Mouse (Mus musculus): ENCODE measurements around the gene Rad51d. TPM values are rescaled to one million over a fixed set of nuclear protein-coding genes. Genes with fewer than 3 reads are reported as not detected.

Gene Rad51d
- polyA plus RNA-seq, 1 experiment from 2014 or later: 15.1 TPM

DNA sequence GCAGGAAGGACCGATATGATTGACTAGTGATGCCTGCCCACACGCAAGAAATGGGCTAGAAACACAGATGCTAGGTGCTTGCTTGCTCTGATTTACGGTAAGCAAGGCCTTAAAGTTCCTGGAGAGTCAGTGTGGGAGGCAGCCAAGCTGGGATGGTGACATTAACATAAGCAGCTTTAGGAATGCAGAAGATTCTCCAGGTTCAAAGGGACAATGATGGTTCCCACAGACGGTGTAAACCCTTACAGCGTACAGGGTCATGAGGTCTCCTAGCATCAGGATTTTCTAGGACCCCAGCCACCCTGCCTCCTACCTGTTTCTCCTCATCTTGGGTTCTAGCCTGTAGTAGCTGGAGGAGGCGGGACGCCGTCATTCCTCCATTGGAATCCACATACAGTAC is 7.2 kb downstream of the Rad51d start:
- H3K27me3 ChIP-seq (ENCODE audit: insufficient read depth, poor library complexity, severe bottlenecking): no peaks in the 10 kb centered on the region
- peaks cover 2% of the 10 kb centered on the region for H3K4me1 ChIP-seq (replicated peaks)
- no peak for DNase-seq (ENCODE audit: low spot score)
- H3K9me3 ChIP-seq: no peaks in the 10 kb centered on the region
- 71% methylated on average over 8 of the region's 8 CpGs for WGBS
- no peak overlapping the region for H3K4me3 ChIP-seq
- no peak overlapping the region for H3K27ac ChIP-seq
- peaks cover 41% of the 10 kb centered on the region for H3K36me3 ChIP-seq

GRCm38 (mm10) chr11:82877726-82878344 is 12.6 kb downstream of the Rad51d start:
- DNase-seq (ENCODE audit: low spot score): no peak
- H3K27me3 ChIP-seq (ENCODE audit: insufficient read depth, poor library complexity, severe bottlenecking): no peaks in the 10 kb centered on the region
- H3K36me3 ChIP-seq: peaks cover 32% of the 10 kb centered on the region
- H3K9me3 ChIP-seq: no peaks in the 10 kb centered on the region
- WGBS: 89% methylated on average over 7 of the region's 7 CpGs
- no peaks in the 10 kb centered on the region for H3K4me1 ChIP-seq (replicated peaks)
- no peak overlapping the region for H3K27ac ChIP-seq
- H3K4me3 ChIP-seq: no peak overlapping the region

- no peaks in the 10 kb centered on the region for H3K27me3 ChIP-seq (ENCODE audit: insufficient read depth, poor library complexity, severe bottlenecking)
- H3K4me3 ChIP-seq: no peak overlapping the region
- no peaks in the 10 kb centered on the region for H3K9me3 ChIP-seq
- DNase-seq (ENCODE audit: low spot score): no peak
- WGBS: 91% methylated on average over 5 of the region's 5 CpGs
- H3K4me1 ChIP-seq (replicated peaks): peaks cover 4% of the 10 kb centered on the region
- H3K36me3 ChIP-seq: peaks cover 17% of the 10 kb centered on the region
- no peak overlapping the region for H3K27ac ChIP-seq
Observed at GRCm38 (mm10) chr11:82875631-82876030, 14.8 kb downstream of the Rad51d start.

GRCm38 (mm10) chr11:82874924-82875323 is 15.5 kb downstream of the Rad51d start:
- H3K36me3 ChIP-seq: peaks cover 14% of the 10 kb centered on the region
- no peaks in the 10 kb centered on the region for H3K27me3 ChIP-seq (ENCODE audit: insufficient read depth, poor library complexity, severe bottlenecking)
- H3K27ac ChIP-seq: no peak overlapping the region
- WGBS: 76% methylated on average over 5 of the region's 5 CpGs
- H3K4me1 ChIP-seq (replicated peaks): peaks cover 11% of the 10 kb centered on the region
- H3K4me3 ChIP-seq: no peak overlapping the region
- DNase-seq (ENCODE audit: low spot score): no peak
- H3K9me3 ChIP-seq: no peaks in the 10 kb centered on the region

GRCm38 (mm10) chr11:82871031-82871446 is 19.4 kb downstream of the Rad51d start, which contains the start of gene Rffl:
Rffl (minus strand) TSS chr11:82871210.
- peak; percentile 91 for DNase-seq (ENCODE audit: low spot score)
- H3K27ac ChIP-seq: peak within 1 kb of the TSS; percentile 88
- WGBS: under 1% methylated on average over 43 of the region's 43 CpGs
- H3K4me3 ChIP-seq: peak within 1 kb of the TSS; percentile 77
- no peaks in the 10 kb centered on the region for H3K9me3 ChIP-seq
- H3K36me3 ChIP-seq: no peaks in the 10 kb centered on the region
- peaks cover 22% of the 10 kb centered on the region for H3K4me1 ChIP-seq (replicated peaks)
- no peaks in the 10 kb centered on the region for H3K27me3 ChIP-seq (ENCODE audit: insufficient read depth, poor library complexity, severe bottlenecking)

- no peaks in the 10 kb centered on the region for H3K9me3 ChIP-seq
- 4% methylated on average over 36 of the region's 36 CpGs for WGBS
- peaks cover 22% of the 10 kb centered on the region for H3K4me1 ChIP-seq (replicated peaks)
- peak overlapping the region; percentile 88 for H3K27ac ChIP-seq
- no peaks in the 10 kb centered on the region for H3K27me3 ChIP-seq (ENCODE audit: insufficient read depth, poor library complexity, severe bottlenecking)
- peak overlapping the region; percentile 77 for H3K4me3 ChIP-seq
- H3K36me3 ChIP-seq: no peaks in the 10 kb centered on the region
- DNase-seq (ENCODE audit: low spot score): peak; percentile 56
Observed at GRCm38 (mm10) chr11:82870173-82871030, 20.0 kb downstream of the Rad51d start.

DNA sequence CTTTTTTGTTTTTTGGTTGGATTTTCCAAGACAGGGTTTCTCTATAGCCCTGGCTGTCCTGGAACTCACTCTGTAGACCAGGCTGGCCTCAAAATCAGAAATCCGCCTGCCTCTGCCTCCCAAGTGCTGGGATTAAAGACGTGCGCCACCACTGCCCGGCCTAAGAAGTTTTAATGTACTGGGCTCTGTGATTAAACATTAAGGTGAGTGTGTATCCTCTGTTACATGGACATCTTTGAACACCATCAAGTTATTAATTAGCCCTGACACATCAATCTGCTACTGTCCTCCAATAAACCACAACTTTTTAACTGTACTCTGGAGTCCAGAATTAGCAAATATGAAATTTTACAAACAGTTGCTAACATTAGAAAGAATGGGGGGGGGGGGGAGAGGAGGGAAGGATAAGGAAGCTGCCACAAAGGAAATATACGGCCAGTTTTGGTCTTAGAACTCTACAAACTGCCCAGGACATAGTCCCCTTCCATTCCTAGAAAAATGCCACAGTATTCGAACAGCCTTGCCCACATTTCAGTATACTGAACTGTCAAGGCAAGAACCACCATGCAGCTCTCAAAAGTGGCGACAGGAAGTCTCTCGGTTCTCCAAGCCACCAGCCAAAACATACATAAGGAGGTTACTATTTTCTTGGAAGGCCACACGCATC is 20.8 kb downstream of the Rad51d start:
- Histone ChIP-seq H3K4me3 (peak overlapping the region; percentile 77), H3K27me3 (ENCODE audit: insufficient read depth, poor library complexity, severe bottlenecking) (no peaks in the 10 kb centered on the region), H3K27ac (0 out of 2 replicates have a peak overlapping the region, but pooled peaks have one; percentile 35), H3K9me3 (no peaks in the 10 kb centered on the region), H3K4me1 (replicated peaks) (peaks cover 22% of the 10 kb centered on the region), H3K36me3 (no peaks in the 10 kb centered on the region)
- WGBS: 76% methylated on average over 9 of the region's 9 CpGs
- no peak for DNase-seq (ENCODE audit: low spot score)

- H3K27me3 ChIP-seq (ENCODE audit: insufficient read depth, poor library complexity, severe bottlenecking): no peaks in the 10 kb centered on the region
- 81% methylated on average over 5 of the region's 5 CpGs for WGBS
- DNase-seq (ENCODE audit: low spot score): no peak
- peaks cover 22% of the 10 kb centered on the region for H3K4me1 ChIP-seq (replicated peaks)
- H3K36me3 ChIP-seq: no peaks in the 10 kb centered on the region
- H3K4me3 ChIP-seq: no peak overlapping the region
- no peaks in the 10 kb centered on the region for H3K9me3 ChIP-seq
- H3K27ac ChIP-seq: no peak overlapping the region
Observed at GRCm38 (mm10) chr11:82867956-82868355, 22.5 kb downstream of the Rad51d start.

GRCm38 (mm10) chr11:82866850-82867564 is 23.4 kb downstream of the Rad51d start:
- H3K27ac ChIP-seq: no peak overlapping the region
- H3K4me1 ChIP-seq (replicated peaks): peaks cover 24% of the 10 kb centered on the region
- H3K9me3 ChIP-seq: no peaks in the 10 kb centered on the region
- no peak overlapping the region for H3K4me3 ChIP-seq
- no peak for DNase-seq (ENCODE audit: low spot score)
- H3K27me3 ChIP-seq (ENCODE audit: insufficient read depth, poor library complexity, severe bottlenecking): no peaks in the 10 kb centered on the region
- WGBS: 26% methylated on average over 7 of the region's 7 CpGs
- no peaks in the 10 kb centered on the region for H3K36me3 ChIP-seq

- DNase-seq (ENCODE audit: low spot score): no peak
- Histone ChIP-seq H3K4me1 (replicated peaks) (peaks cover 30% of the 10 kb centered on the region), H3K9me3 (no peaks in the 10 kb centered on the region), H3K36me3 (no peaks in the 10 kb centered on the region), H3K27ac (no peak overlapping the region), H3K27me3 (ENCODE audit: insufficient read depth, poor library complexity, severe bottlenecking) (no peaks in the 10 kb centered on the region), H3K4me3 (no peak overlapping the region)
- 75% methylated on average over 10 of the region's 10 CpGs for WGBS
Observed at GRCm38 (mm10) chr11:82865957-82866356, 24.5 kb downstream of the Rad51d start.

DNA sequence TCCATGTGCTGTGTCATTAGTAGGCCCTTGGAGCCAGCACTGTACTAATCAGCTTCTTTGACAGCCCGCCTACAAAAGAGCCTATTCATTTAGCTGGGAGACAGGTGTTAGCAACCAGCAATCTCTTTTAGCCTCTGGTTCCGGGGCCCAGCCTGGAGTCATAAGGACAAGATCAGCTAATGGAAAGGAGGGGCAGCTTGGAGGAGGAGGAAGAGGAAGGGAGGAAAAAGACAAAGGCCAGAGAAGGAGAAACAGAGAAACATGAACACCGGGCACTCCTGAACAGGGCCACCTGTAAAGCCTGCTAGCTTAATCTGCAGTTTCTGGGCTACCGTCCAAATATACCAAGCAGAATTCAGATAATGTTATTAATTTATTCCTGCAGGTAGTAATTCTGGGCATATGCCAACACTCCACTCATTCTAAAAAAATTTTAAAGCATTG is 26.9 kb downstream of the Rad51d start:
- H3K27me3 ChIP-seq (ENCODE audit: insufficient read depth, poor library complexity, severe bottlenecking): no peaks in the 10 kb centered on the region
- no peak for DNase-seq (ENCODE audit: low spot score)
- H3K27ac ChIP-seq: no peak overlapping the region
- H3K36me3 ChIP-seq: no peaks in the 10 kb centered on the region
- WGBS: 72% methylated on average over 4 of the region's 4 CpGs
- H3K9me3 ChIP-seq: no peaks in the 10 kb centered on the region
- no peak overlapping the region for H3K4me3 ChIP-seq
- peaks cover 18% of the 10 kb centered on the region; the same call in 1 of the 2 replicates for H3K4me1 ChIP-seq (replicated peaks)

GRCm38 (mm10) chr11:82863059-82863458 is 27.4 kb downstream of the Rad51d start:
- 75% methylated on average over 2 of the region's 2 CpGs for WGBS
- DNase-seq (ENCODE audit: low spot score): no peak
- H3K27ac ChIP-seq: no peak overlapping the region

More at GRCm38 (mm10) chr11:82863059-82863458, 27.4 kb downstream of the Rad51d start:
- no peaks in the 10 kb centered on the region for H3K27me3 ChIP-seq (ENCODE audit: insufficient read depth, poor library complexity, severe bottlenecking)
- peaks cover 17% of the 10 kb centered on the region; the same call in 1 of the 2 replicates for H3K4me1 ChIP-seq (replicated peaks)
- no peaks in the 10 kb centered on the region for H3K9me3 ChIP-seq
- H3K36me3 ChIP-seq: no peaks in the 10 kb centered on the region
- no peak overlapping the region for H3K4me3 ChIP-seq
